Mouse (Mus musculus): ENCODE measurements at regions not wholly inside any gene's neighbourhood (a gene's known extent, or its start where the extent isn't known, plus 50 kb on each side); places are given as distances from the start of the nearest gene placed in this dataset.

DNA sequence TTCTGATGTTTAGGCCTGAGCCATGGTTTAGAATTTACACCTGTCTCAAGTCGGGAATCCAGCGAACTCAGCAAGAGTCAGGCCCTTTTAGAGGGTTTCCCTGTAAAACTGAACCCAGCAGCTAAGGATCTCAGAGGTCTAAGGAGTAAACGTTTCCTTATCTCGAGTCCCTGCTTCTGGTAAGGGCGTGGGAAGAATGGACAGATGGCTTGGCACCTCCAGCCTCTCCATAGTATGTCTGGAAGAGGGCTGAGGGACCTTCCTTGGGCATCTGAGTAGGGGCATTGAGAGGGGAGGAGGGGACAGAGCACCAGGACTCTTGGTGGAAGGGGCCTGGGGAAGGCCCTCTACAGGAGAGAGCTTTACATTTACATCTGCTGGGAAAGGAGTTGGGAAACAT lies 123.6 kb upstream of the Kit start:
- TF ChIP-seq CTCF (conservative IDR thresholded peaks at IDR 0.05; ENCODE audit: low read length), result no peak
- TF ChIP-seq POU5F1 (IDR thresholded peaks at IDR 0.05; ENCODE audit: borderline replicate concordance, low read length), result no peak

Data from E14TG2a.4 (cell line).